Comparison of ENCODE assay signal across 27 mouse cellular contexts in genomic region chr6:38866761-38867160, GRCm38 (mm10). TPM values are rescaled to one million over a fixed set of nuclear protein-coding genes. Genes with fewer than 3 reads are reported as not detected.
DNase-seq lines count a peak whose midpoint lies in the region; ATAC-seq and TF ChIP-seq lines count a peak whose summit lies in the region.
"Had no signal": no experiment of that assay in that cellular context is flagged by ENCODE, and none has a peak within 500 bp of the region (broad histone marks: within the 10 kb centered on the region; RNA-seq: fewer than 3 reads in every experiment).

No protein-coding gene starts in this region.

- no peaks in the 10 kb centered on the region for H3K9me3 ChIP-seq in heart, embryonic 10.5 days
- H3K9me3 ChIP-seq in kidney, postnatal 0 days (replicated peaks; ENCODE audit: low read length) = no peaks in the 10 kb centered on the region
- H3K9me3 ChIP-seq in midbrain, embryonic 11.5 days (ENCODE audit: control insufficient read depth, low read length) = no peaks in the 10 kb centered on the region
- H3K9me3 ChIP-seq in midbrain, embryonic 14.5 days (ENCODE audit: control insufficient read depth, low read length) = no peaks in the 10 kb centered on the region
- H3K9me3 ChIP-seq: forebrain, embryonic 13.5 days; heart, embryonic 15.5 days; hindbrain, embryonic 12.5 days; intestine, embryonic 15.5 days; lung, embryonic 15.5 days; midbrain, embryonic 13.5 days had no signal

- WGBS in heart, embryonic 10.5 days = 70% methylated on average over 2 of the region's 2 CpGs
- WGBS in kidney, postnatal 0 days = 46% methylated on average over 2 of the region's 2 CpGs
- 72% methylated on average over 2 of the region's 2 CpGs for WGBS in midbrain, embryonic 11.5 days
- 84% methylated on average over 2 of the region's 2 CpGs for WGBS in midbrain, embryonic 14.5 days

- H3K4me3 ChIP-seq in heart, embryonic 10.5 days = no peak overlapping the region
- H3K4me3 ChIP-seq in kidney, postnatal 0 days (replicated peaks; ENCODE audit: low read depth, low read length) = no peak overlapping the region
- H3K4me3 ChIP-seq in midbrain, embryonic 11.5 days (ENCODE audit: low read depth, low read length) = no peak overlapping the region
- no peak overlapping the region for H3K4me3 ChIP-seq in midbrain, embryonic 14.5 days (replicated peaks; ENCODE audit: low read depth, low read length)
- H3K4me3 ChIP-seq: forebrain, embryonic 13.5 days; heart, embryonic 15.5 days; hindbrain, embryonic 12.5 days; intestine, embryonic 15.5 days; lung, embryonic 15.5 days; midbrain, embryonic 13.5 days had no signal

- no peak for TF ChIP-seq CTCF in kidney, postnatal 0 days (IDR thresholded peaks at IDR 0.05; ENCODE audit: low read depth)

- H3K27me3 ChIP-seq in heart, embryonic 10.5 days (ENCODE audit: insufficient read depth, poor library complexity, severe bottlenecking) = no peaks in the 10 kb centered on the region
- H3K27me3 ChIP-seq in kidney, postnatal 0 days (ENCODE audit: insufficient read depth, low read length) = no peaks in the 10 kb centered on the region
- H3K27me3 ChIP-seq in midbrain, embryonic 11.5 days (ENCODE audit: control insufficient read depth, insufficient read depth, low read length) = no peaks in the 10 kb centered on the region
- no peaks in the 10 kb centered on the region for H3K27me3 ChIP-seq in midbrain, embryonic 14.5 days (ENCODE audit: control insufficient read depth, insufficient read depth, low read length)
- H3K27me3 ChIP-seq: forebrain, embryonic 13.5 days; heart, embryonic 15.5 days; hindbrain, embryonic 12.5 days; intestine, embryonic 15.5 days; lung, embryonic 15.5 days; midbrain, embryonic 13.5 days; Patski had no signal

- H3K27ac ChIP-seq in heart, embryonic 10.5 days = peak overlapping the region; percentile 18; the same call in 1 of the 2 replicates
- H3K27ac ChIP-seq in kidney, postnatal 0 days = 0 out of 2 replicates have a peak overlapping the region, but pooled peaks have one; percentile 38
- no peak overlapping the region for H3K27ac ChIP-seq in midbrain, embryonic 11.5 days (ENCODE audit: low read depth, low read length)
- no peak overlapping the region for H3K27ac ChIP-seq in midbrain, embryonic 14.5 days (replicated peaks; ENCODE audit: low read depth, low read length)
- H3K27ac ChIP-seq: forebrain, embryonic 13.5 days; heart, embryonic 15.5 days; hindbrain, embryonic 12.5 days; hindbrain, postnatal 0 days; intestine, embryonic 15.5 days; lung, embryonic 15.5 days; midbrain, embryonic 13.5 days; stomach, postnatal 0 days had no signal

- H3K4me1 ChIP-seq in heart, embryonic 10.5 days = peaks cover 54% of the 10 kb centered on the region
- peaks cover 30% of the 10 kb centered on the region for H3K4me1 ChIP-seq in kidney, postnatal 0 days (replicated peaks; ENCODE audit: insufficient read depth, low read length)
- H3K4me1 ChIP-seq in midbrain, embryonic 11.5 days (ENCODE audit: control insufficient read depth, insufficient read depth, low read length) = peaks cover 27% of the 10 kb centered on the region
- peaks cover 21% of the 10 kb centered on the region for H3K4me1 ChIP-seq in midbrain, embryonic 14.5 days (ENCODE audit: control insufficient read depth, insufficient read depth, low read length)

- H3K4me2 ChIP-seq in kidney, postnatal 0 days (ENCODE audit: low read length) = no peak overlapping the region
- no peak overlapping the region for H3K4me2 ChIP-seq in midbrain, embryonic 11.5 days
- no peak overlapping the region for H3K4me2 ChIP-seq in midbrain, embryonic 14.5 days (ENCODE audit: low read length)
- H3K4me2 ChIP-seq: forebrain, embryonic 13.5 days; heart, embryonic 15.5 days; hindbrain, embryonic 12.5 days; intestine, embryonic 15.5 days; lung, embryonic 15.5 days; midbrain, embryonic 13.5 days had no signal

- peak; percentile 46; the same call in 1 of the 2 replicates for ATAC-seq in kidney, postnatal 0 days (replicated peaks; ENCODE audit: low FRiP score, low read depth)
- ATAC-seq in midbrain, embryonic 11.5 days (ENCODE audit: low FRiP score) = no peak
- no peak for ATAC-seq in midbrain, embryonic 14.5 days (ENCODE audit: low FRiP score, low TSS enrichment)
- ATAC-seq in frontal cortex, adult (ENCODE audit: low TSS enrichment) = no peak
- ATAC-seq: forebrain, embryonic 13.5 days; hindbrain, postnatal 0 days; intestine, embryonic 15.5 days; midbrain, embryonic 13.5 days; Patski had no signal

- DNase-seq in heart, embryonic 10.5 days (ENCODE audit: low spot score) = no peak
- DNase-seq in heart, adult 9 months (ENCODE audit: low spot score in 2 of 2) = no peak
- no peak for DNase-seq in kidney, postnatal 0 days (ENCODE audit: low spot score)
- no peak for DNase-seq in kidney, postnatal 25 days
- peak; percentile 54 for DNase-seq in midbrain, embryonic 11.5 days (ENCODE audit: low spot score, missing footprints)
- no peak for DNase-seq in midbrain, embryonic 14.5 days
- no peak for DNase-seq in right cerebral cortex, postnatal 10 days (ENCODE audit: low spot score in 2 of 2)
- DNase-seq: adrenal gland, postnatal 10 days; cerebellum, adult 8-10 months; cerebellum, postnatal 36 days; layer of hippocampus, postnatal 36 days; left cerebral cortex, postnatal 4 days; retina, postnatal 1 day; right cerebral cortex, postnatal 25 days; spleen, adult 18-20 months; thymus, adult 18-20 months; thymus, postnatal 25 days had no signal

- no peak overlapping the region for H3K9ac ChIP-seq in kidney, postnatal 0 days (ENCODE audit: low read depth, low read length)
- no peak overlapping the region for H3K9ac ChIP-seq in midbrain, embryonic 11.5 days (ENCODE audit: low read length)
- no peak overlapping the region for H3K9ac ChIP-seq in midbrain, embryonic 14.5 days (replicated peaks; ENCODE audit: low read length)
- H3K9ac ChIP-seq: forebrain, embryonic 13.5 days; heart, embryonic 15.5 days; hindbrain, embryonic 12.5 days; intestine, embryonic 15.5 days; lung, embryonic 15.5 days; midbrain, embryonic 13.5 days had no signal

- peaks cover 3% of the 10 kb centered on the region for H3K36me3 ChIP-seq in heart, embryonic 10.5 days
- H3K36me3 ChIP-seq in kidney, postnatal 0 days (ENCODE audit: insufficient read depth, low read length) = no peaks in the 10 kb centered on the region
- H3K36me3 ChIP-seq in midbrain, embryonic 11.5 days (ENCODE audit: control insufficient read depth, insufficient read depth, low read length) = no peaks in the 10 kb centered on the region
- H3K36me3 ChIP-seq in midbrain, embryonic 14.5 days (ENCODE audit: control insufficient read depth, insufficient read depth, low read length) = no peaks in the 10 kb centered on the region; the same call in 1 of the 2 replicates
- H3K36me3 ChIP-seq: heart, embryonic 15.5 days; hindbrain, embryonic 12.5 days; intestine, embryonic 15.5 days; lung, embryonic 15.5 days; midbrain, embryonic 13.5 days had no signal

RNA-seq across cellular contexts. Expression of gene Tbxas1, which starts 8.4 kb away (rescaled TPM):
- 1.4 and 1.5 TPM in 2 replicates for polyA plus RNA-seq in heart, embryonic 10.5 days (2016; fragmentation: Nextera tagmentation; extraction: Ambion mirVana)
- polyA plus RNA-seq in kidney, postnatal 0 days (2015; fragmentation: Nextera tagmentation; extraction: Ambion mirVana) = 9.7 and 10.5 TPM in 2 replicates
- 1.5 TPM in 2 replicates for polyA plus RNA-seq in midbrain, embryonic 11.5 days (2014; fragmentation: Nextera tagmentation; extraction: Ambion mirVana)
- polyA plus RNA-seq in midbrain, embryonic 14.5 days (2014; fragmentation: Nextera tagmentation; extraction: Ambion mirVana) = 0.69 and 1.6 TPM in 2 replicates

RNA-seq across cellular contexts. Expression of gene Hipk2, which starts 9.2 kb away (rescaled TPM):
- 15.9 and 20.1 TPM in 2 replicates for polyA plus RNA-seq in heart, embryonic 10.5 days (2016; fragmentation: Nextera tagmentation; extraction: Ambion mirVana)
- 20.4 and 23.1 TPM in 2 replicates for polyA plus RNA-seq in kidney, postnatal 0 days (2015; fragmentation: Nextera tagmentation; extraction: Ambion mirVana)
- polyA plus RNA-seq in midbrain, embryonic 11.5 days (2014; fragmentation: Nextera tagmentation; extraction: Ambion mirVana) = 25.2 and 25.8 TPM in 2 replicates
- polyA plus RNA-seq in midbrain, embryonic 14.5 days (2014; fragmentation: Nextera tagmentation; extraction: Ambion mirVana) = 35.1 and 41.3 TPM in 2 replicates

Comparison
In these comparisons a context has a peak if more than half of its experiments do, and no peak if none do; other contexts are left out.
1. H3K27ac ChIP-seq: peak in heart, embryonic 10.5 days (single experiment) and kidney, postnatal 0 days (single experiment); none in midbrain, embryonic 11.5 days (single experiment) and midbrain, embryonic 14.5 days (single experiment).